Mouse (Mus musculus) forebrain, embryonic 14.5 days (tissue): ENCODE measurements around the gene Ttc29. TPM values are rescaled to one million over a fixed set of nuclear protein-coding genes. Genes with fewer than 3 reads are reported as not detected.

ENCODE experiments used
- polyA plus RNA-seq: library from polyadenylated mRNA; unstranded; fragments of >200 nt; fragmentation: Nextera tagmentation; extraction: Ambion mirVana; gene quantifications from 2 replicates; pipeline ENCODE4 v1.2.1, GENCODE M21; 2014

Ttc29 gene
- polyA plus RNA-seq, 1 experiment from 2014 or later: 0.41 TPM

Other genes with a start within 250 kb of the Ttc29 start
- not detected in 2 replicates for gene Pou4f2, start 223.3 kb downstream of the Ttc29 start, polyA plus RNA-seq